Mouse (Mus musculus): ENCODE results near the gene Abhd4. TPM values are rescaled to one million over a fixed set of nuclear protein-coding genes. Genes with fewer than 3 reads are reported as not detected.
A peak's percentile ranks its signal among the peaks of the same experiment; 100 is the strongest.

The Abhd4 gene
- polyA plus RNA-seq, 1 experiment from 2014 or later: 42.5 TPM

- no peak for DNase-seq (ENCODE audit: extremely low spot score, low spot score)
These were observed 748 bp downstream of the Abhd4 start for GRCm38 (mm10) chr14:54254670-54255202.

GRCm38 (mm10) chr14:54258131-54258670, 4.2 kb downstream of the Abhd4 start:
- no peak overlapping the region for H3K4me3 ChIP-seq
- DNase-seq (ENCODE audit: extremely low spot score, low spot score): no peak
- no peak overlapping the region for H3K27ac ChIP-seq
- H3K9me3 ChIP-seq: no peaks in the 10 kb centered on the region
- H3K36me3 ChIP-seq (replicated peaks): peaks cover 8% of the 10 kb centered on the region
- peaks cover 12% of the 10 kb centered on the region for H3K27me3 ChIP-seq (ENCODE audit: poor library complexity, severe bottlenecking)
- peaks cover 40% of the 10 kb centered on the region for H3K4me1 ChIP-seq
- 62% methylated on average over 7 of the region's 7 CpGs for WGBS

More at GRCm38 (mm10) chr14:54254670-54255202, 748 bp downstream of the Abhd4 start:
- peak overlapping the region; percentile 90; the same call in 1 of the 2 replicates for H3K27ac ChIP-seq
- peaks cover 7% of the 10 kb centered on the region; the same call in 1 of the 2 replicates for H3K27me3 ChIP-seq (ENCODE audit: poor library complexity, severe bottlenecking)
- H3K36me3 ChIP-seq (replicated peaks): peaks cover 8% of the 10 kb centered on the region
- H3K4me3 ChIP-seq: peak overlapping the region; percentile 76
- 71% methylated on average over 12 of the region's 12 CpGs for WGBS
- peaks cover 53% of the 10 kb centered on the region for H3K4me1 ChIP-seq
- no peaks in the 10 kb centered on the region for H3K9me3 ChIP-seq

DNA sequence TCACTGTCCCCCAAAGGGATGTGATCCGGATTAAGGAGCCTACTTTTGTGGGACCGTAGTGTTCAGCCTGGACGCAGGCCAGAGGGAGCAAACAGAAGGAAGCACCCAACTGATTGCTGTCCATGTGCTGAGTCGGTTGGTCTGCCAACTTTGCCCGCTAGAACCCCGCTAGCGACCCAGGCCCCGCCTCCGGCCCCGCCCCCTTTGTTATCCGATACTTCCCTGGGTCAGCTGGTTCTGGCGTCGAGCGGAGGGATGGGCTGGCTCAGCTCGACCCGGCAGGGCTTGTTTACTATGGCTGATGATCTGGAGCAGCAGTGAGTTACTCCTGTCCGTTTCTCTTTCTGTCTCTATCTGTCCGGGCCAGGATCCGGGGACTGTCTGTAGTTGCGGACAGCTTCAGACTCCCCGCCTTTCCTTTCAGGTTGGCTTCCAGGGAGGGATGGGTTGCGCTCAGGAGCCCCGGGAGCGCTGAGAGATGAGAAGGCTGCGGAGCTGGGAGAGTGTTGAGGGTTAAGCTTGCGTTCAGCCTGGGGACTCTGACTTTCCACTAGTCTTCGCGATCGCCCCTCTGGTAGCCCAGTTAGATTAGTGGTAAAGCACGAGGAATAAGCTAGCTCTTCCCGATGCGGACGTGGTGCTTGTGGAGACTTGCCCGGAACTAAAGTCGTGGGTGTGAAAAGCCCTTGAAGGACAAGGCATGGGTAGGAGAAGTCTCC, 5.2 kb downstream of the Abhd4 start:
- peak; percentile 94 for DNase-seq (ENCODE audit: extremely low spot score, low spot score)
- under 1% methylated on average over 35 of the region's 35 CpGs for WGBS
- Histone ChIP-seq H3K27ac (peak overlapping the region; percentile 81), H3K4me1 (peaks cover 36% of the 10 kb centered on the region), H3K9me3 (no peaks in the 10 kb centered on the region), H3K36me3 (replicated peaks) (peaks cover 10% of the 10 kb centered on the region), H3K4me3 (peak overlapping the region; percentile 69), H3K27me3 (ENCODE audit: poor library complexity, severe bottlenecking) (peaks cover 12% of the 10 kb centered on the region)

GRCm38 (mm10) chr14:54259722-54260085, 5.7 kb downstream of the Abhd4 start:
- WGBS: 23% methylated on average over 8 of the region's 8 CpGs
- no peak for DNase-seq (ENCODE audit: extremely low spot score, low spot score)

DNA sequence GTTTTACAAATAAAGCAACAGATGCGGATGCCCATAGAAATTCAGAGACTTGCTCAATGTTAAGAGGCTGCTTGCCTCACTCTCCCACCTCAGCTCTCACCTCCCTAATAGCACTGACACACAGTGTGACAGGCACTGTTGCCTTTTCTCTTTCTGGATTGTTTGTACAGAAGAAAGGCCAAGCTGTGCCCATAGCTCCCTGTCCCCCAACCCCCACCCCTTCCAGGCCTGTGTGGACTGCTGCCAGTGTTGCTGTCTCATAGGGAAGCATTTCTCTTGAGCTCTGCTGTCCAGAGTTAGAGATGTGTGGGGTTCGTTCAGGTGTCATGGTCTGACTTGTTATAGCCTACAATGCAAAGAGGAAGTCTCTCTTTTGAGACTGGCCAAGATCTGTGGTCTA, 6.2 kb downstream of the Abhd4 start:
- no peak for DNase-seq (ENCODE audit: extremely low spot score, low spot score)
- Histone ChIP-seq H3K9me3 (no peaks in the 10 kb centered on the region), H3K27me3 (ENCODE audit: poor library complexity, severe bottlenecking) (peaks cover 12% of the 10 kb centered on the region), H3K36me3 (replicated peaks) (peaks cover 10% of the 10 kb centered on the region), H3K4me3 (peak overlapping the region; percentile 23; the same call in 1 of the 2 replicates), H3K27ac (no peak overlapping the region), H3K4me1 (peaks cover 27% of the 10 kb centered on the region)
- 78% methylated on average over 2 of the region's 2 CpGs for WGBS

More at GRCm38 (mm10) chr14:54259722-54260085, 5.7 kb downstream of the Abhd4 start:
- H3K9me3 ChIP-seq: no peaks in the 10 kb centered on the region
- peaks cover 12% of the 10 kb centered on the region for H3K27me3 ChIP-seq (ENCODE audit: poor library complexity, severe bottlenecking)
- peak overlapping the region; percentile 69 for H3K4me3 ChIP-seq
- peaks cover 10% of the 10 kb centered on the region for H3K36me3 ChIP-seq (replicated peaks)
- peak overlapping the region; percentile 81 for H3K27ac ChIP-seq
- H3K4me1 ChIP-seq: peaks cover 31% of the 10 kb centered on the region

GRCm38 (mm10) chr14:54261386-54261785, 7.4 kb downstream of the Abhd4 start:
- Histone ChIP-seq H3K4me1 (peaks cover 27% of the 10 kb centered on the region), H3K4me3 (no peak overlapping the region), H3K36me3 (replicated peaks) (peaks cover 10% of the 10 kb centered on the region), H3K9me3 (no peaks in the 10 kb centered on the region), H3K27me3 (ENCODE audit: poor library complexity, severe bottlenecking) (peaks cover 12% of the 10 kb centered on the region), H3K27ac (no peak overlapping the region)
- WGBS: 85% methylated on average over 2 of the region's 2 CpGs
- DNase-seq (ENCODE audit: extremely low spot score, low spot score): no peak

DNA sequence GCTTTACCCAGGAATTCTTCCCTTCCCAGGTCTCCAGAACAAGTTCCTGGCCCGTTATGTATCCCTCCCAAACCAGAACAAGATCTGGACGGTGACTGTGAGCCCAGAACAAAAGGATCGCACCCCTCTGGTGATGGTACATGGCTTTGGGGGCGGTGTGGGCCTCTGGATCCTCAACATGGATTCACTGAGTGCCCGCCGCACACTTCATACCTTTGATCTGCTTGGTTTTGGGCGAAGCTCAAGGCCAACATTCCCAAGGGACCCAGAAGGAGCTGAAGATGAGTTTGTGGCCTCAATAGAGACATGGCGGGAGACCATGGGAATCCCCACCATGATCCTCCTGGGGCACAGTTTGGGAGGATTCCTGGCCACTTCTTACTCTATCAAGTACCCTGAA, 8.6 kb downstream of the Abhd4 start:
- peaks cover 12% of the 10 kb centered on the region for H3K27me3 ChIP-seq (ENCODE audit: poor library complexity, severe bottlenecking)
- no peaks in the 10 kb centered on the region for H3K9me3 ChIP-seq
- 90% methylated on average over 8 of the region's 8 CpGs for WGBS
- H3K36me3 ChIP-seq (replicated peaks): peaks cover 20% of the 10 kb centered on the region
- H3K4me3 ChIP-seq: no peak overlapping the region
- H3K27ac ChIP-seq: no peak overlapping the region
- no peak for DNase-seq (ENCODE audit: extremely low spot score, low spot score)
- peaks cover 27% of the 10 kb centered on the region for H3K4me1 ChIP-seq

DNA sequence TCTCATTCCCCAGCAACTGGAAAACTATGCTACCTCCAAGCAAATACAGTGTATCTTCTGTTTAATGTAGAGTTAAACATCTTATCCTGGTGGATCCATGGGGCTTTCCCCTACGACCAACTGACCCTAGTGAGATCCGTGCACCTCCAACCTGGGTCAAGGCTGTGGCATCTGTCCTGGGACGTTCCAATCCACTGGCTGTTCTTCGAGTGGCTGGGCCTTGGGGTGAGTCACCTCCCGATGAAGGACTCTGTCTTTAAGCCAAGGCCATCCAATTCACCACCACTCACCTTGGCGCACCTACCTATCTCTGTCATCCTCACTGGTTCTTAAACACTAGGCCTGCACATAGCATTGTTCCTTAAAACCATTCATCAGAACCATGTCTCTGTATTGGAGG, 9.1 kb downstream of the Abhd4 start:
- peaks cover 25% of the 10 kb centered on the region for H3K36me3 ChIP-seq (replicated peaks)
- H3K27me3 ChIP-seq (ENCODE audit: poor library complexity, severe bottlenecking): peaks cover 9% of the 10 kb centered on the region
- H3K4me1 ChIP-seq: peaks cover 27% of the 10 kb centered on the region
- no peak for DNase-seq (ENCODE audit: extremely low spot score, low spot score)
- no peak overlapping the region for H3K4me3 ChIP-seq
- WGBS: 94% methylated on average over 6 of the region's 6 CpGs
- no peaks in the 10 kb centered on the region for H3K9me3 ChIP-seq
- no peak overlapping the region for H3K27ac ChIP-seq

DNA sequence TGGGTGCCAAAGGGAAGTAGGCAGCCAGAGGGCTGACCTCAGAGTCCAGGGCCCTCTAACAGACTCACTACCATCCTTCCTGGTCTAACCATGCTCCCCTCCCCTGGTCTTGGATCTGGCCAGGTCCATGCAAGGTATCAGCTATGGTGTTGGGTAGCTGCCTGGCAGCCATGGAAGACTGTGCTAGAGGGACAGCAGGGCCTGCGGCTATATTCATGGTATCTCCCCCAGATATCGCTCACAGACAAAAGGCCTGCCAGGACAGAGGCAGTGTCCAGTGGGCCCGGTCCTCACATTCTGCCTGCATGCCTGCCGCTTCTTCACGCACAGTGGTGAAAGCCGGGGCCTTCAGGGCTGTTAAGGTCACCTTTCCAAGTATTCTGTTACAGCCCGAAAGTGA, 10.2 kb downstream of the Abhd4 start:
- Histone ChIP-seq H3K27ac (no peak overlapping the region), H3K27me3 (ENCODE audit: poor library complexity, severe bottlenecking) (peaks cover 6% of the 10 kb centered on the region), H3K36me3 (replicated peaks) (peaks cover 31% of the 10 kb centered on the region), H3K4me3 (no peak overlapping the region), H3K4me1 (peaks cover 17% of the 10 kb centered on the region), H3K9me3 (no peaks in the 10 kb centered on the region)
- 96% methylated on average over 7 of the region's 7 CpGs for WGBS
- no peak for DNase-seq (ENCODE audit: extremely low spot score, low spot score)

DNA sequence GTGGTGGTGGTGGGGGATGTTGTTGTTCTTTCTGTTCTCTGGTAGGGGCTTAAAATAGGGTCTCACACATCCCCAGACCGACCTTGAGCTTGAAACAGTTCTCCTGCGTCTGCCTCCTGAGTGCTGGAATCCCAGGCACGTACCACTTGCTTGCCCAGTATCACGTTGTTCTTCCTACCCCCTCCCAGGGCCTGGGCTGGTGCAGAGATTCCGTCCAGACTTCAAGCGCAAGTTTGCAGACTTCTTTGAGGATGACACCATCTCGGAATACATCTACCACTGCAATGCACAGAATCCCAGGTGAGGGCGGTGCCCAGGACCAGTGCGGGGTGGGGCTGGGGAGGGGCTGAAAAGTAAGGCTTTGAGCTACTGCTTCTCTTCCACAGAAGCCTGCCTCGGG, 11.1 kb downstream of the Abhd4 start:
- peaks cover 4% of the 10 kb centered on the region for H3K27me3 ChIP-seq (ENCODE audit: poor library complexity, severe bottlenecking)
- DNase-seq (ENCODE audit: extremely low spot score, low spot score): no peak
- H3K4me1 ChIP-seq: peaks cover 8% of the 10 kb centered on the region
- H3K9me3 ChIP-seq: no peaks in the 10 kb centered on the region
- H3K36me3 ChIP-seq (replicated peaks): peaks cover 31% of the 10 kb centered on the region
- 44% methylated on average over 10 of the region's 10 CpGs for WGBS
- no peak overlapping the region for H3K27ac ChIP-seq
- no peak overlapping the region for H3K4me3 ChIP-seq

DNA sequence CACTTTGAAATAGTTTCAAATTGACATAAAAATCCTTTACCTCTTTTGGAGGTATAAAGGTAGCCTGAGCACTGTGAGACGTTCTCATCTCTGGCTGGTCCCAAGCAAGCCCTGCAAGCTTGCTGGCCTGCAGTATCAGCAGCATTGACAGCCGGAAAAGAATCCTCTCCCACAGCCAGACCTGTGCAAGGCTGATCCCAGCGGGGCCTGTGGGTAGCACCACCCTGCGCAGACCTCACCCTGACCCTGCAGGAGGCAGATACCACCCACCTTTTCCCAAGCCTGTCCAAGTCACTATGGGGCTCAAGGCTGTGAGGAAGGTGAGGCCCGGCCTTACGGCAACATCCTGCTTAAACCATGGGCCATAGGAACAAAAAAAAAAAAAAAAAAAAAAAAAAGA, 12.0 kb downstream of the Abhd4 start:
- Histone ChIP-seq H3K9me3 (no peaks in the 10 kb centered on the region), H3K4me1 (peaks cover 6% of the 10 kb centered on the region; the same call in 1 of the 2 replicates), H3K27me3 (ENCODE audit: poor library complexity, severe bottlenecking) (no peaks in the 10 kb centered on the region), H3K27ac (no peak overlapping the region), H3K4me3 (no peak overlapping the region), H3K36me3 (replicated peaks) (peaks cover 31% of the 10 kb centered on the region)
- DNase-seq (ENCODE audit: extremely low spot score, low spot score): no peak
- WGBS: 68% methylated on average over 6 of the region's 6 CpGs

DNA sequence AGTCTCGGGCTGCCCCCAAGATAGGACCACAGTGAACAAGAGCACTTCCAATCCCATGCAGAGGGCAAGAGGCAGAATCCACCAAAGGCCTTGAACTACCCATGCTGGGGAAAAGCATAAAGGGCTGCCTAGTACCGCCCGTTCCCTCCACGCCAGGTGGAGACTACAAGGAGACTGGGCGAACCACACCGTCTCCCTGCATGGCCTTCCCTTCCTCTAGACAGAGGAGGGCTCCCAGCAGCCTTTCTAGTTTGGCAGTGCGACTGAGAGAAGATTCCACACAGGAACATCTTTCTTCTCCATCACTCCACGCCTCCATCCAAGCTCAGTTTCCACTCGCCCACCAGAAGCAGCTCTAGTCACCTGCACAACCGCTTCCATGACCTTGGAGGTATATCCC, 14.0 kb downstream of the Abhd4 start:
- 91% methylated on average over 10 of the region's 10 CpGs for WGBS
- DNase-seq (ENCODE audit: extremely low spot score, low spot score): no peak
- H3K4me3 ChIP-seq: no peak overlapping the region

DNA sequence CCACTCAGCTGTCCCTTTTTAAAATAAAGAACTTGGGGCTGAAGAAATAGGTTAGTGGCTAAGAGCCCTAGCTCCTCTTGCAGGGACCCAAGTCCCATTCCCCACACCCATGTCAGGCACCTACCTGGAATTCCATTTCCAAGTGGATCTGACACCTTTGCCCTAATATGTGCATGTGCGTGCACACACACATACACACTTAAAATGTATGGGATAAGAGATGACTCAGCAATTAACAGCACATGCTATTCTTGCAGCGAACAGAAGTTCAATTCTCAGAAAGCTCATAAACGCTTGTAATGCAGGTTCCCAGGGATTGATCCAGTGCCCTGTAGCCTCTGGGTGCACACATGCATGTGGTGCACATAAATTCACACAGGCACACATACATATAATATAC, 15.6 kb downstream of the Abhd4 start:
- DNase-seq (ENCODE audit: extremely low spot score, low spot score): no peak
- WGBS: 92% methylated on average over 3 of the region's 3 CpGs
- H3K4me1 ChIP-seq: peaks cover 10% of the 10 kb centered on the region; the same call in 1 of the 2 replicates
- H3K9me3 ChIP-seq: no peaks in the 10 kb centered on the region
- H3K27me3 ChIP-seq (ENCODE audit: poor library complexity, severe bottlenecking): no peaks in the 10 kb centered on the region
- H3K36me3 ChIP-seq (replicated peaks): peaks cover 20% of the 10 kb centered on the region
- H3K4me3 ChIP-seq: no peak overlapping the region
- no peak overlapping the region for H3K27ac ChIP-seq

More for the DNA sequence above, 14.0 kb downstream of the Abhd4 start:
- Histone ChIP-seq H3K27ac (no peak overlapping the region), H3K36me3 (replicated peaks) (peaks cover 25% of the 10 kb centered on the region), H3K4me1 (peaks cover 10% of the 10 kb centered on the region; the same call in 1 of the 2 replicates), H3K27me3 (ENCODE audit: poor library complexity, severe bottlenecking) (no peaks in the 10 kb centered on the region), H3K9me3 (no peaks in the 10 kb centered on the region)
